Mouse (Mus musculus) ES-Bruce4 (cell line): ENCODE results near the gene Muc20.

ENCODE experiments used
- CTCF ChIP-seq: IDR thresholded peaks from one replicate; pipeline ENCODE4 v1.8.1; 2011; ENCODE audit warnings: low read depth, low read length
- EP300 ChIP-seq: IDR thresholded peaks from 2 replicates; pipeline ENCODE4 v1.6.1; 2011; ENCODE audit warnings: low read depth, low read length; ENCODE audit not compliant: insufficient read depth
- POLR2A ChIP-seq: IDR thresholded peaks from one replicate; pipeline ENCODE4 v1.8.1; 2011; ENCODE audit warnings: low read length; ENCODE audit not compliant: insufficient read depth

DNA sequence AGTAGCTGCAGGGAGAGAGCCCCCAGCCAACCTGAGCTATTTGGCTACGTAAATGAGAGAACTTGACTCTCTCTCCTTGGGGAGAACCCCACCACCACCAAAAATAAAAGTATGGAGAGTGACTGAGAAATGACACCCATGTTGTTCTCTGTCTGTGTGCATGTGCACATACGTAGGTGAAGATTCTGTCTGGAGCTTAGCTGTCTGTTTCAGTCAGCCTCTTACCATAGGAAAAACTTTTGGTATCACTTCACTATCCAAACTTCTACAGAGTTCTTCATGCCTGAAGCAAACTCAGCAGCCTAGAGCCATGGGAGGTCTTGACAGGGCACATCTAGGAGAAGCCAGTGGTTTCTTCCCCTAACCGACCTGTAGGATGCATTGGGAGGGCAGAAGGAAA is 64.0 kb downstream of the Muc20 start:
- TF ChIP-seq CTCF, result no peak
- TF ChIP-seq POLR2A, result no peak
- TF ChIP-seq EP300, result no peak
